Mouse (Mus musculus): ENCODE results near the gene Neil3.

Neil3 gene

GRCm38 (mm10) chr8:53638495-53639171 lies at the start of gene Neil3:
Gene Neil3, minus strand, starts transcription at chr8:53639065.
- peak; percentile 86 to 95 for DNase-seq (ENCODE audit: low spot score in 2 of 2)

- no peak for DNase-seq (ENCODE audit: low spot score in 2 of 2)
Measured at GRCm38 (mm10) chr8:53680846-53681245, 42.0 kb upstream of the Neil3 start.

GRCm38 (mm10) chr8:53663946-53664345 lies 25.1 kb upstream of the Neil3 start:
- peak; percentile 38 to 80 for DNase-seq (ENCODE audit: low spot score in 2 of 2)

- no peak for DNase-seq (ENCODE audit: low spot score in 2 of 2)
Measured at GRCm38 (mm10) chr8:53661436-53661835, 22.6 kb upstream of the Neil3 start.

- no peak for DNase-seq (ENCODE audit: low spot score in 2 of 2)
Measured at GRCm38 (mm10) chr8:53630618-53631017, 8.2 kb downstream of the Neil3 start.

GRCm38 (mm10) chr8:53628864-53629415 lies 9.9 kb downstream of the Neil3 start:
- DNase-seq (ENCODE audit: low spot score in 2 of 2), result no peak

GRCm38 (mm10) chr8:53623425-53623824 lies 15.4 kb downstream of the Neil3 start:
- no peak for DNase-seq (ENCODE audit: low spot score in 2 of 2)

- no peak for DNase-seq (ENCODE audit: low spot score in 2 of 2)
Measured at GRCm38 (mm10) chr8:53619196-53619595, 19.7 kb downstream of the Neil3 start.

GRCm38 (mm10) chr8:53614288-53614646 lies 24.6 kb downstream of the Neil3 start:
- DNase-seq (ENCODE audit: low spot score in 2 of 2), result no peak

GRCm38 (mm10) chr8:53613577-53614287 lies 25.1 kb downstream of the Neil3 start:
- DNase-seq (ENCODE audit: low spot score in 2 of 2), result no peak

GRCm38 (mm10) chr8:53612297-53612696 lies 26.6 kb downstream of the Neil3 start:
- peak in 1 of 2 experiments; percentile 37 for DNase-seq (ENCODE audit: low spot score in 2 of 2)

GRCm38 (mm10) chr8:53607040-53607439 lies 31.8 kb downstream of the Neil3 start:
- DNase-seq (ENCODE audit: low spot score in 2 of 2), result peak in 1 of 2 experiments; percentile 25

- DNase-seq (ENCODE audit: low spot score in 2 of 2), result no peak
Measured at GRCm38 (mm10) chr8:53604906-53605305, 34.0 kb downstream of the Neil3 start.

- no peak for DNase-seq (ENCODE audit: low spot score in 2 of 2)
Measured at GRCm38 (mm10) chr8:53603672-53604071, 35.2 kb downstream of the Neil3 start.

GRCm38 (mm10) chr8:53600826-53601225 lies 38.0 kb downstream of the Neil3 start:
- DNase-seq (ENCODE audit: low spot score in 2 of 2), result no peak

GRCm38 (mm10) chr8:53600025-53600811 lies 38.6 kb downstream of the Neil3 start:
- no peak for DNase-seq (ENCODE audit: low spot score in 2 of 2)

- no peak for DNase-seq (ENCODE audit: low spot score in 2 of 2)
Measured at GRCm38 (mm10) chr8:53598101-53598500, 40.8 kb downstream of the Neil3 start.

GRCm38 (mm10) chr8:53591777-53592176 lies 47.1 kb downstream of the Neil3 start:
- DNase-seq (ENCODE audit: low spot score in 2 of 2), result no peak

- no peak for DNase-seq (ENCODE audit: low spot score in 2 of 2)
Measured at GRCm38 (mm10) chr8:53573600-53573999, 65.3 kb downstream of the Neil3 start.

GRCm38 (mm10) chr8:53566223-53566622 lies 72.6 kb downstream of the Neil3 start:
- DNase-seq (ENCODE audit: low spot score in 2 of 2), result no peak

- no peak for DNase-seq (ENCODE audit: low spot score in 2 of 2)
Measured at GRCm38 (mm10) chr8:53562441-53563040, 76.3 kb downstream of the Neil3 start.

GRCm38 (mm10) chr8:53539585-53539984 lies 99.3 kb downstream of the Neil3 start:
- no peak for DNase-seq (ENCODE audit: low spot score in 2 of 2)
